Mouse (Mus musculus) cerebral cortex, adult 2 months (tissue): ENCODE results near the gene Gm10668.

Experiments used
- WGBS: fragments of 180-500 bp; shearing (Covaris S2); methylation state at CpG from one replicate; pipeline ENCODE4 v1.1.7; 2018; 5-methylcytosine and 5-hydroxymethylcytosine counted together

The Gm10668 gene

GRCm38 (mm10) chr7:20730524-20730923 lies at the start of gene Gm10668:
TSS of gene Gm10668 (minus strand) at chr7:20730624.
- no CpG with 5 or more reads among the region's 1 CpGs for WGBS

GRCm38 (mm10) chr7:20770885-20771284 lies 40.5 kb upstream of the Gm10668 start, which contains the start of gene Vmn1r112:
TSS of gene Vmn1r112 (plus strand) at chr7:20771185.
- no CpG with 5 or more reads among the region's 3 CpGs for WGBS

GRCm38 (mm10) chr7:20703116-20703515 lies 27.3 kb downstream of the Gm10668 start, which contains the start of gene Vmn1r111:
TSS of gene Vmn1r111 (minus strand) at chr7:20703216.
- no CpG with 5 or more reads among the region's 2 CpGs for WGBS
